Mouse (Mus musculus) thymus, postnatal 0 days (tissue): ENCODE data around the gene Pip4k2c. TPM values are rescaled to one million over a fixed set of nuclear protein-coding genes. Genes with fewer than 3 reads are reported as not detected.
A peak's percentile ranks its signal among the peaks of the same experiment; 100 is the strongest.

ENCODE experiments used
- DNase-seq: peaks from one replicate; pipeline ENCODE4 v3.0.0-alpha.2; 2015; ENCODE audit warnings: low spot score
- polyA plus RNA-seq: library from polyadenylated mRNA; unstranded; fragments of >200 nt; fragmentation: Nextera tagmentation; extraction: Ambion mirVana; gene quantifications from 2 replicates; pipeline ENCODE4 v1.2.1, GENCODE M21; 2015

Gene Pip4k2c
- polyA plus RNA-seq, 1 experiment from 2014 or later: 24.1 TPM

DNA sequence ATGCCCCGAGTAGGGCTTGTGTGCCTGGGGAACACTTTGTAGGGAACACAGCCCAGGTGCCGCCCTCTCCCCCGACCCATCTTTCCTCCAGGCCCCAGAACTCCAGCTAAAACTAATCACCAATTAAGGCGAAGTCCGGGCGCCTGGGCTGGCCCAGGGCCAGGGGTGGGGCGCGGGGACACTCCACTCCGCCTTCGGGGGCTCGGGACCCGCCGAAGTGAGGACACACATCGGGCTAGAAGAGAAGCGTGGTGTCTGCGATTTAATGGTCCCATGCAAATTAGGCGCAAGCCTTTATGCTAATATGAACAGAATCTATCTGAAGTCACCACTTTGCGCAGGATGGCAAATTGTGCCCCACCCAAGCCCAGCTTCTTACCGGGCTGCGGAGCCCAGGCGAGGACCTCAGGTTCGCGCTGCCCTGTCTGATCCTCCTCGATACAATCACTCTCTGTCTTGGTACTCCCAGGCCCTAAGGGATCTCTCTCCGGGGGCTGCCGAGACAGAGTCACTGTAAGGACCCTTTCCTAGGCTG, 22.2 kb downstream of the Pip4k2c start:
- DNase-seq: no peak

DNA sequence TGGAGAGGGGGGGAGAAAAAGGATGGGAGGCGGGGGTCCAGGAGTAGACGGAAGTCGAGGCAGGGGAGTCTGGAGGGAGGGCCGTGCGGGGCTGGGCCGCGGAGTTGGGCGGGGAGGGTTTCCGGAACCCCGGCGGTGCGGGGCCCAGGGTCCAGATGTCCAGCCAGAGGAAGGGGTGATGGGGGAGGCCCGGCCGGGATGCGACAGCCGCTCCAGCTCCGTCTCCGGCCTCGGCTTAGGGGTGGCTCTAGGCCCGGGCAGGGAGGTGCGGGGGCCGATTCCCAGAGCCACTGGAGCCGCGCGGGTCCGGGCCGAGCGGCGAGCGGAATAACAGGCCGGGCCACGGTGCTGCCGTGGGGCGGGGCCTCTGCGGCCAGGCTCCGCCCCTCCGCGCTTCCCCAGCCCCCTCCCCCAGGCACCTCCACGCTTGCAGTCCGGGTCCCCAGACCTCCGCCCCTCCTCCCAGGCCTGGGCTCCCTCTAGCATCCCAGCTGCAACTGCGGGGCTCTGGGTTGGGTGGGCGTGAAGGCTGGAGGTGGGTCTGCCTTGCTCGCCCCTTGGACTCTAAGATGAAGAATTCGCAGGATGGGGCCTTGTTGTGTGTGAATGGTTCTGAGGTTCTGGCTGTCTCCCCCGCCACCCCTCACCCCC, 22.8 kb downstream of the Pip4k2c start:
- DNase-seq: no peak

DNA sequence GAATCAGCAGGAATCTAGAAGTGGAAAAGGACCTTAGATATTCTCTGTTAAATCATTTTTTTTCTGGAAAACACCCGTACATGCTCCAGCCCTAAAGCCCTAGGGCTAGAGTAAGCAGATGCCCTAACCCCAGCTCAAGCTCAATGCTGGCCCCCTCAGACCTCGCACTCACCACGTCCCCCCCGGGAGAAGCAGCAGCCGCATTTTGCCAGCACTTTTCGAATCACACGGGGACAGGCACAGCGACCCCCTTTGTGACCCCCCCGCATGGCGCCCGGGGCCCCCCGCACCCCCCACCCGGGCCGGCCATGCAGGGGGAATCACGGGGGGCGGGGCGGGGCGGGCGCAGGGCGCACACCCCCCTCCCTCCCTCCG, 23.3 kb downstream of the Pip4k2c start:
- DNase-seq: no peak

GRCm38 (mm10) chr10:127187371-127188078, 23.9 kb downstream of the Pip4k2c start:
- DNase-seq: no peak

DNA sequence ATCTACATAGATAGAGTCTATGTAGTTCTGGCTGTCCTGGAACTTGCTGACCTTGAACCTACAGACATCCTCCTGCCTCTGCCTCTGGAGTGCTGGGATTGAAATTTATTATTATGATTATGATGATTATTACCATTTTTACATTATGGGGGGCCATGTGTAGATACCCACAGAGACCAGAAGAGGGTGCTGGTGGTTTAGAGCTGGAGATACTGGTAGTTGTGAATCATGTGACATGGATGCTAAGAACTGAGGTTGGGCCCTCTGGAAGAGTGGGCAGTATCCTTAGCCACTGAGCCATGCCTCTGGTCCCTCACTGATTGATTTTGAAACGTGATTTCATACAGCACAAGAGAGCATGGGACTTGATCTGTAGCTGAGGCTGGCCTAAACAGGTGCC, 24.9 kb downstream of the Pip4k2c start:
- no peak for DNase-seq

DNA sequence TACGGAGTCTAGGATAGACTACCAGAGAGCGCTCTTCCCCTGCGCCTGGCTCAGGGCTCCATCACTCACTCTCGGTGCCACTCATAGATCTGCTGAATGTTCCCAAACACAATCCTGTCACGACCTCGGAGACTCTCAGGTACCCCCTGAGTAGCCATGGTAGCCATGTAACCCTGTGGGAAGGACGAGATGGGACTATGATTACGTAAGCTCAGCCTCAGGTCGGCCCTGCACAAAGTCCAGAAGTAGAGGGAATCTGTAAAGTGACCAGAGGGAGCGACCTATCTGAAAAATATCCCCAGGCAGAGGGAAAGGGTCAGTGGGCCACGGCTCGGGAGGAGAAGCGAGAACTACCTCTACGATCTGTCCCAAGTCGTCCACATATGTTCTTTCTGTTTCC, 25.9 kb downstream of the Pip4k2c start:
- DNase-seq: no peak

GRCm38 (mm10) chr10:127185101-127185500, 26.3 kb downstream of the Pip4k2c start:
- DNase-seq: no peak

DNA sequence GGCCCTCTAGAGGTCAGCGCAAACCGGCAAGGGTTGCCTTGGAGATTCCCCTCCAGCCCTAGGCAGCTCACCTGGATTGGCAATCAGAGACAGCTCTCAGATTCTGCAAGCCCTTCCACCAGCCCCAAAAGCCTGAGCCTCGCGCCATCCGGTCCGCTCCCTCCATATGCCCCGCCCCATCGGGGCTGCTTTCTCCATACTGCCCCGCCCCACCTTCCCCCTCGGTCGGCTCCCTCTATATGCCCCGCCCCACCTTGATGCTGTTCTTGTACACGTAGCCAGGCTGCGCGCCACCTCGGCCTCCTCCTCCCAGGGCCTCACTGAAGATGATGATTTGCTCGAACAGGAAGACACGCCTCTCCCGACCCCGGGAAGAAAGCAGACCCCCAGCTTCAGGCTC, 27.6 kb downstream of the Pip4k2c start:
- DNase-seq: no peak

- no peak for DNase-seq
These were observed 28.8 kb downstream of the Pip4k2c start for GRCm38 (mm10) chr10:127182624-127183023.

- DNase-seq: no peak
These were observed 29.8 kb downstream of the Pip4k2c start for GRCm38 (mm10) chr10:127181566-127181965.

DNA sequence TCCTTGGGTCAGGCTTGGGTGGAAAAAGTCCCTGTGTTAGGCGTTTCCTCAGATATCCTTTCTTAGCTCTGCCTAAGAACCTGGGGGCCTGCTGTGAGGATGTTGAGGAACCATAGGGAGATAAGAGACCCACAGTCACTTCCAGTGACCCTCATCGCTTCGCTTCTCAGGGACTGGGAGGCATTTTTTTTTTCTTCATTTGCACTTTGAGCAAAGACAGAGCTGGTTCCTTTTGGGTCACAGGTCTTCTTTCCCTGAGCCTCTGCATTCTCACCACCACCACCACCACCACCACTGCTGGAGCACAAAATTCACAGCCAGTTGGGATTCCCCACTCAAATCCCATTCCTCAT, 30.7 kb downstream of the Pip4k2c start:
- DNase-seq: no peak

DNA sequence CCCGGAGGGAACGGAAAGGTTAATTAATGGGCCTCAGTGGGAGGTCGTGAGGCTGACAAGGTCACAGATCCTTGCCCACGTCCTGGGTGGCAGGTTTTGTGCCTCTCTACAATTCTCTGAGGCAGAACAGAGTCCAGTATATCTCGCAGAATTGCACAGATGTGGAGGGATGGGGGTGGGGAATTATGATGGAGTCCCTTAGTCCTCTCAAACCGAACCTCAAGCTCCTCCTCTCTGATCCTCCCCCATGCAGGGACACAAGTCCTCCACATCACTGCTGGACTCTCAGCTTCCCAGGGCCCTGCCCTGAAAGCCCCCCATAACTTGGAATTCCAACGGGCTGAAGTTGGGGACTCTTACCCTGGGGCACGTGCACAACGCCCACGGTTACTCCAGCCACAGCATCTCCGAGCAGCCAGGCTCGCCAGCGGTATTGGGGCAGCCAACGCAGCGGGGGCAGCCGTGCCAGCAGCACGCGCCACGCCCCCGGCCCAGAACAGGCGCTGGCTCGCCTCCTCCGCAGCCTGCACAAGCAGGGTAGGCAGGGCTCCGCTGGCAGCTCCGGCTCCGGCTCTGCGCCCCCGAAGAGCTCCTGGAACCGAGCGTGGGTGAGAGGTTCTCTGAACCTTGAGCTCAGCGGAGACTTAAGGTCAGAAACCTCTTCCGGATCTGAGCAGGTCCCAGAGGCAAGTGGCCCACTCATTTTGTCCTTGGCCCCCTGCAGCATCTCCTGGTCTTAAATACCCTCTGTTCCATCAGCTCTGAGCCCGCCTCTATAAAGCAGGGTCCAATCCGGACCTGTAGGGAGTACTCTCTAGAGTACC, 31.3 kb downstream of the Pip4k2c start, which contains the start of gene Slc26a10:
Gene Slc26a10 (minus strand): TSS at position 775 of the 824 bp plus-strand sequence.
- DNase-seq: no peak

GRCm38 (mm10) chr10:127178286-127179027, 32.9 kb downstream of the Pip4k2c start:
- DNase-seq: no peak

DNA sequence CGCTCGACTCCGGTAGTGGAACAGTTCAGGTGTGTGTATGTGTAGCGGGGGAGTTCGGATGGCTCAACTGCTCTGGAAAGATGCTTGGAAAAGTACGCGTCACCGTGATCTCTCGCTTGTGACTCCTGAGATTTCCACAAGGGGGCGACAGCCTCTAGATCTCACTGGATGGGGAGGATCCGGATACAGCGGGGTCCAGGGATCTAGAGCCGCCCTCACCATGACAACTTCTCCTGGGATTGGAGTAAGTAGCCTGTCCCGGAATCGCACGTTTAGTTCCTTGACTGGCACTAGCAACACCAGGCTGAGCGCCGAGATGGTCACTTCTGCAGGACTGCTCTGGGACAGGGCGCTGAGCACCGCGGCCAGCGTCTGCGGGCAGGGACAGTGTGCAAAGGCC, 33.7 kb downstream of the Pip4k2c start:
- DNase-seq: peak; percentile 76

- no peak for DNase-seq
These were observed 34.1 kb downstream of the Pip4k2c start for GRCm38 (mm10) chr10:127177235-127177634.

- DNase-seq: no peak
These were observed 34.6 kb downstream of the Pip4k2c start for GRCm38 (mm10) chr10:127176756-127177155.

DNA sequence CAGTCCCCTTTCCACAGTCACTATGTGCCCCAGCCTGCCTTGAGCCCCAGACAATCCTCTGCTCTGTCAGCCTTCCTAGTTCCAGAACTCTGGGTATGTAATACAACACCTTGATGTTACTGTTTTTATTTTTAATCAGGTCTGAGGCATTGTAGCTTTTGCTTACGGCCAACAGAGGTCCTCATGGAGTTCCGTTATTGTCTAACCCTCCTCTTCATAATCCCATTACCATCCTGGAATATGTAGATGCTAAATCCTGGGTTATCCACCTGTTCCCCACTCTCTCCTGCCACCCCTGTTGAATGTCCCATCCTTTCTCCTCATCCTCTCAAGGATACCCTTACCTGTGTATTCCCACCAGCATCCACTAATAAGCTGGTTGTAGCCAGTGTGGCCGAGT, 35.2 kb downstream of the Pip4k2c start:
- no peak for DNase-seq

GRCm38 (mm10) chr10:127174170-127174569, 37.2 kb downstream of the Pip4k2c start:
- no peak for DNase-seq

DNA sequence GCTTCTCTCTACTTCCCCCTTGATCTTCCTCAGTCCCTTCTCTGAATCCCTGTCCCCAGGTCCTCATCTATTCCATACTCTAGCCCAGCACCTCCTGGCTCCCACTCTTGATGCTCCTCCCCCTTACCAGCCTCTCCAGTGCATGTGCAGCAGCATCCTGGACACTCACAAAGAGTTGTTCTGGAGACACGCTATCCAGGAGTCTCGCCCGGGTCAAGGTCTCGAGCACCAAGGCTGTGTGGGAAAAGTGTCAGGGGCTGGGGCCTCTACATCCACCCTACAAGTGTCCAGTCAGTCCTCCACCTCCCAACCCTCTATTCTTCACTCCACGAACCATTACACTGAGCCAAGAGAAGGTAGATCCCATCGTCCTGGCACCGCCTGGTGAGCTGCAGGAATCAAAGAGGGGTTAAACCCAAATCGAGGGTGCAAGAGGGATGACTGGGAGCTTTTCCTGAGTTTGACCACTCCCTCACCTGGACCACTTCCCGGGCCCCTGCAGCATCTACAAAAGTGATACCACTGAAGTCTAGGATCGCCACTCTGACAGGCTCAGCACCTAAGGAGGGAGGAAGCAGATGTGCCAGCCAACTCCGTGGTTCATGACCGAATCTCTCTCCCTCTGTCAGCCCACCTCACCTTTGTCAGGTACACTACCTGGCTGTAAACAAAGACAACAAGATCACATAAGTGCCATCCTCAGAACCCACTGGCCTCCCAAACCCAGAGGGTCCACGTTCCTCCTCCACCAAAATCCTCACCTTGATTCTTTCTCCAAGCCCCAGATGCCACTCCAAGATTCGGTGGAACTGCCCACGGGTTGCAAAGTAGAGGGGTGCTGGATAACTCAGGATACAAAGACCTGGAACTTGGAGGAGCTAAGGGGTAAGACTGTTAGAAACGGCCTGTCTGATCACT, 38.0 kb downstream of the Pip4k2c start:
- DNase-seq: no peak

- DNase-seq: no peak
These were observed 39.7 kb downstream of the Pip4k2c start for GRCm38 (mm10) chr10:127171631-127172200.
